Mouse (Mus musculus): ENCODE measurements at regions not wholly inside any gene's neighbourhood (a gene's known extent, or its start where the extent isn't known, plus 50 kb on each side); places are given as distances from the start of the nearest gene placed in this dataset.

GRCm38 (mm10) chr5:101295941-101296340 is 368.9 kb downstream of the Nkx6-1 start:
- DNase-seq (ENCODE audit: low spot score), result peak; percentile 24

- DNase-seq (ENCODE audit: low spot score), result no peak
Observed at GRCm38 (mm10) chr5:101294031-101294430, 370.8 kb downstream of the Nkx6-1 start.

- no peak for DNase-seq (ENCODE audit: low spot score)
Observed at GRCm38 (mm10) chr5:101288358-101288757, 376.4 kb downstream of the Nkx6-1 start.

- DNase-seq (ENCODE audit: low spot score), result no peak
Observed at GRCm38 (mm10) chr5:101285941-101286340, 378.9 kb downstream of the Nkx6-1 start.

GRCm38 (mm10) chr5:101250474-101250873 is 405.0 kb downstream of the Gpat3 start:
- DNase-seq (ENCODE audit: low spot score), result no peak

- no peak for DNase-seq (ENCODE audit: low spot score)
Observed at GRCm38 (mm10) chr5:101242651-101243050, 397.1 kb downstream of the Gpat3 start.

GRCm38 (mm10) chr5:101239298-101240118 is 394.0 kb downstream of the Gpat3 start:
- no peak for DNase-seq (ENCODE audit: low spot score)

- DNase-seq (ENCODE audit: low spot score), result no peak
Observed at GRCm38 (mm10) chr5:101236163-101236693, 390.7 kb downstream of the Gpat3 start.

GRCm38 (mm10) chr5:101222390-101222789 is 376.9 kb downstream of the Gpat3 start:
- DNase-seq (ENCODE audit: low spot score), result no peak

- no peak for DNase-seq (ENCODE audit: low spot score)
Observed at GRCm38 (mm10) chr5:101218082-101218481, 372.6 kb downstream of the Gpat3 start.

- DNase-seq (ENCODE audit: low spot score), result no peak
Observed at GRCm38 (mm10) chr5:101216837-101217571, 371.5 kb downstream of the Gpat3 start.

GRCm38 (mm10) chr5:101211974-101212373 is 366.5 kb downstream of the Gpat3 start:
- no peak for DNase-seq (ENCODE audit: low spot score)

GRCm38 (mm10) chr5:101208150-101208549 is 362.6 kb downstream of the Gpat3 start:
- DNase-seq (ENCODE audit: low spot score), result no peak

- DNase-seq (ENCODE audit: low spot score), result no peak
Observed at GRCm38 (mm10) chr5:101195501-101195900, 350.0 kb downstream of the Gpat3 start.

- no peak for DNase-seq (ENCODE audit: low spot score)
Observed at GRCm38 (mm10) chr5:101190976-101191375, 345.5 kb downstream of the Gpat3 start.

- DNase-seq (ENCODE audit: low spot score), result no peak
Observed at GRCm38 (mm10) chr5:101173183-101173582, 327.7 kb downstream of the Gpat3 start.

- DNase-seq (ENCODE audit: low spot score), result no peak
Observed at GRCm38 (mm10) chr5:101172782-101173181, 327.3 kb downstream of the Gpat3 start.

- no peak for DNase-seq (ENCODE audit: low spot score)
Observed at GRCm38 (mm10) chr5:101169074-101169473, 323.6 kb downstream of the Gpat3 start.

GRCm38 (mm10) chr5:101163624-101164213 is 318.2 kb downstream of the Gpat3 start:
- DNase-seq (ENCODE audit: low spot score), result no peak

- no peak for DNase-seq (ENCODE audit: low spot score)
Observed at GRCm38 (mm10) chr5:101163112-101163511, 317.6 kb downstream of the Gpat3 start.

GRCm38 (mm10) chr5:101157416-101157815 is 311.9 kb downstream of the Gpat3 start:
- no peak for DNase-seq (ENCODE audit: low spot score)

GRCm38 (mm10) chr5:101146345-101146744 is 300.8 kb downstream of the Gpat3 start:
- DNase-seq (ENCODE audit: low spot score), result no peak

Data from heart, adult 8-10 months (tissue).